Mouse (Mus musculus): ENCODE data around the gene Mical3. TPM values are rescaled to one million over a fixed set of nuclear protein-coding genes. Genes with fewer than 3 reads are reported as not detected.

Gene Mical3
- polyA plus RNA-seq, 1 experiment from 2014 or later, result 68.8 TPM

DNA sequence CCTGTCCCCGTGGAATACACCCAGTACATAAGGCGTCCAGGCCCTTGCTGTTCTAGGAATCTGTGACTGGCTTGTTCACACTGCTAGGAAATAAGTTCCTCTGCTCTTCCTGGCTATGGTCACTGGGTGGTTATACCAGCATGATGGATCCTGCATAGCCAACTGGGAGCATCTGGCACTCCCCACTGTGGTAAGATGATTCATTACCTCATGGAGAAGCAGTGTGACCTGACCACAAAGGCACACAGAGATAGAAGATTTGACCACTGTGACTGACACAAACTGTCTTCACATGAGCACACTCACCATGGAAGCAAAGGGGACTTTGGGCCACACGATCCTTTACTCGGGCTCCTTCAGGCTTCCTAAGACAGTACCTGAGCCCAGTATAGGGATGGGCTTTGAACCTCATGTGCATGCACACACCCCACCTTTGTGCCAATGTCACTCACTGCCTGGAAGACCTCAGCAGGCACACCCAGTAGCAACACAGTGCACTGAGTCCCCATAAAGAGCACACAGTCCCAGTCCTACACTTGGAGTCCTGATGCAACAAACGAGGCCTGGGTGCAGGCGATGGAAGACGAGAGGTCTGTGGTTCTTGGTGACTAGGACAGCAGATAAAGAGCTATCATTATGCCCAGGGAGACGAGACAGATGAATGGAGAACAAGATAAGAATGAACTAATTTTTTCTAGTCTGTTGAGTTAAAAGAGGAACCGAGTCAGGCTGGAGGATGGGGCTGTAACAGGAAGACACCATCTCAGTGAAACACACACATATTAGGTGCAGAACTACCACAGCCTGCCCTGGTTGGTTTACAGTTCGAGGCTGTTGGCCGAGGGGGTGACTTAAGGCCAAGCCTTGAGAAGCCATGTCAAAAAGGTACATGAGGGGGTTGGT is 174.3 kb downstream of the Mical3 start:
- Histone ChIP-seq H3K27ac (ENCODE audit: low read depth, low read length) (no peak overlapping the region), H3K36me3 (ENCODE audit: control insufficient read depth, insufficient read depth, low read length) (peaks cover 34% of the 10 kb centered on the region), H3K9ac (replicated peaks; ENCODE audit: low read depth, low read length) (no peak overlapping the region), H3K4me1 (ENCODE audit: control insufficient read depth, insufficient read depth, low read length) (no peaks in the 10 kb centered on the region), H3K4me2 (ENCODE audit: low read depth, low read length) (no peak overlapping the region), H3K4me3 (ENCODE audit: low read depth, low read length) (no peak overlapping the region), H3K27me3 (ENCODE audit: control insufficient read depth, insufficient read depth, low read length) (no peaks in the 10 kb centered on the region), H3K9me3 (ENCODE audit: control insufficient read depth, low read length) (no peaks in the 10 kb centered on the region)
- 86% methylated on average over 11 of the region's 11 CpGs for WGBS
- ATAC-seq (ENCODE audit: low read depth), result no peak

DNA sequence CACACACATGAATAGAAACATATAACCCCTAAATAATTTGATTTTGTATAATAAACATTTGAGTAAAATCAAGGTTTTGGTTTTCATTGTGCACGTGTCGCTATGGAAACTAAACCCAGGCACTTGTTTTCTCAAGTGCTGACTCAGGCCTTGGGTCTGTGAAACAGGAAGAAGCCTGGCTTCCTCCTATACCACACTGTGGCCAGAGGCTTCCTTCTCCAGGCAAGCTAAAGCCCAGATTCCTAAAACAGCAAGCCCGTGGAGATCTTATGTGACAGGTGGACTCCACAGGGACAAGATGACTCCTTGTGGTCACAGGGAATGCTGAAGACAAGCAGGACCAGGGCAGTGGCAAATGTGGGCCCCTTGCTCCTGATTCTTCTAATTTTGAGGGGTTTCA is 175.6 kb downstream of the Mical3 start:
- H3K4me1 ChIP-seq (ENCODE audit: control insufficient read depth, insufficient read depth, low read length), result no peaks in the 10 kb centered on the region
- no peaks in the 10 kb centered on the region for H3K27me3 ChIP-seq (ENCODE audit: control insufficient read depth, insufficient read depth, low read length)
- WGBS, result 83% methylated on average over 3 of the region's 3 CpGs
- H3K4me3 ChIP-seq (ENCODE audit: low read depth, low read length), result no peak overlapping the region
- no peak overlapping the region for H3K9ac ChIP-seq (replicated peaks; ENCODE audit: low read depth, low read length)
- no peaks in the 10 kb centered on the region for H3K9me3 ChIP-seq (ENCODE audit: control insufficient read depth, low read length)
- ATAC-seq (ENCODE audit: low read depth), result no peak
- no peak overlapping the region for H3K4me2 ChIP-seq (ENCODE audit: low read depth, low read length)
- no peak overlapping the region for H3K27ac ChIP-seq (ENCODE audit: low read depth, low read length)
- H3K36me3 ChIP-seq (ENCODE audit: control insufficient read depth, insufficient read depth, low read length), result peaks cover 34% of the 10 kb centered on the region

DNA sequence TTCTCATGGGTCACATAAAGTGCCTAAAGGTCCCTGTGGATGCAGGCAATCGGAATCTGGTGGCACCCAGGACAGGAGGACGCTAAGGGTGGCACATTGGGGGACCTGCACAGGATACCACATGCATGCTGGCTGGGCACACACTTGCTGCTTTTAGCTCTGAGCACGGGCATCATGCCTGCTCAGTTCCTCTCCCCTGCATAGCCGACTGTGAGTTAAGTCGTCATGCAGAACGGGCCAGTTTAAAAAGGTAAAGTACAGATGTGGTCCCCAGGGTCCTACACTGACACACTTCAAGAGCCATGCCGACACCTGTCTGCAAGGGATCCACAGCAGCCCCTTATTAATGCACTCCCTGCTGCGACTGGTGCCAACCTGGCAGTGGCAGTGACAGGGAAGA is 176.6 kb downstream of the Mical3 start:
- Histone ChIP-seq H3K9ac (replicated peaks; ENCODE audit: low read depth, low read length) (no peak overlapping the region), H3K4me1 (ENCODE audit: control insufficient read depth, insufficient read depth, low read length) (no peaks in the 10 kb centered on the region), H3K4me2 (ENCODE audit: low read depth, low read length) (no peak overlapping the region), H3K27ac (ENCODE audit: low read depth, low read length) (no peak overlapping the region), H3K27me3 (ENCODE audit: control insufficient read depth, insufficient read depth, low read length) (no peaks in the 10 kb centered on the region), H3K9me3 (ENCODE audit: control insufficient read depth, low read length) (no peaks in the 10 kb centered on the region), H3K4me3 (ENCODE audit: low read depth, low read length) (no peak overlapping the region), H3K36me3 (ENCODE audit: control insufficient read depth, insufficient read depth, low read length) (peaks cover 42% of the 10 kb centered on the region)
- no peak for ATAC-seq (ENCODE audit: low read depth)
- WGBS, result 85% methylated on average over 8 of the region's 8 CpGs

DNA sequence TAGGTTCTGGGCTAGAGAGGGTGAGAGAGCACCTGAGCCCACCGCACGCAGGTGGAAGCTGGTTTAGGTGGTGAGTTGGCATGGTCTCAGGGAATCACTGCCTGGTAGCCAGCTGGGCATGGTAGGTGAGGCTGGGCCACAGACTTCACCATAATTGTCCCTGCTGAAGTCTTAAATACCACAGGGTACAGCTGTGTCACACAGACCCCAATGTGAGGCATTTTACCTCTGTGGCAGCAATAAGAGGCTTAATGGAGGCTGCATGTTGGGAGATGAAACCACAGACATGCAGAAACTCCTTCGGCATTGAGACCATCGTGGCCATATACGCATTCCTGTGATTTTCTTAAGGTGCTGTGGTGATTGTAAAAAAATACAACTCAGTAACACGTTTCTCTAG is 178.3 kb downstream of the Mical3 start:
- Histone ChIP-seq H3K27me3 (ENCODE audit: control insufficient read depth, insufficient read depth, low read length) (no peaks in the 10 kb centered on the region), H3K9ac (replicated peaks; ENCODE audit: low read depth, low read length) (no peak overlapping the region), H3K4me1 (ENCODE audit: control insufficient read depth, insufficient read depth, low read length) (no peaks in the 10 kb centered on the region), H3K36me3 (ENCODE audit: control insufficient read depth, insufficient read depth, low read length) (peaks cover 33% of the 10 kb centered on the region), H3K27ac (ENCODE audit: low read depth, low read length) (no peak overlapping the region), H3K4me3 (ENCODE audit: low read depth, low read length) (no peak overlapping the region), H3K9me3 (ENCODE audit: control insufficient read depth, low read length) (no peaks in the 10 kb centered on the region), H3K4me2 (ENCODE audit: low read depth, low read length) (no peak overlapping the region)
- WGBS, result 89% methylated on average over 6 of the region's 6 CpGs
- no peak for ATAC-seq (ENCODE audit: low read depth)

DNA sequence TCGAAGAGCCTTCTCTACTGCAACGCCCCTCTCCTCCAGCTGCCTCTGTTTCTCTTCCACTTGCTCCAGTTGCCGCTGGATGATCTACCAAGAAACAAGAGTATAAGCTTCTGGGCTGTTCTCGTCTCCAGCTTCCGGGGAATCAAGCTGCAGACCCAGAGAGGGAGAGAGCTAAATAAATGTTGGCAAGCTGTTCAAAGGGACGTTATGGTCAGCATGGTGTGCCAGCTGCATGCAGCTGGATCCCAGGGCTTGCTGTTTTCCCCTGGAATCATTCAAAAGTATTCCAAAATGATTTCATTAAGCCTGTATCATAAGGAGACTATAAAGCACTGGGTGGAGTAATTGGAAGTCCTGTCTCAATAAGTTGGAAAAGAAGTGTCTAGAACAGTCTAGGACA is 179.5 kb downstream of the Mical3 start:
- Histone ChIP-seq H3K27ac (ENCODE audit: low read depth, low read length) (no peak overlapping the region), H3K9me3 (ENCODE audit: control insufficient read depth, low read length) (no peaks in the 10 kb centered on the region), H3K4me3 (ENCODE audit: low read depth, low read length) (no peak overlapping the region), H3K27me3 (ENCODE audit: control insufficient read depth, insufficient read depth, low read length) (no peaks in the 10 kb centered on the region), H3K4me2 (ENCODE audit: low read depth, low read length) (no peak overlapping the region), H3K36me3 (ENCODE audit: control insufficient read depth, insufficient read depth, low read length) (peaks cover 29% of the 10 kb centered on the region), H3K9ac (replicated peaks; ENCODE audit: low read depth, low read length) (no peak overlapping the region), H3K4me1 (ENCODE audit: control insufficient read depth, insufficient read depth, low read length) (no peaks in the 10 kb centered on the region)
- ATAC-seq (ENCODE audit: low read depth), result no peak
- 93% methylated on average over 6 of the region's 6 CpGs for WGBS

DNA sequence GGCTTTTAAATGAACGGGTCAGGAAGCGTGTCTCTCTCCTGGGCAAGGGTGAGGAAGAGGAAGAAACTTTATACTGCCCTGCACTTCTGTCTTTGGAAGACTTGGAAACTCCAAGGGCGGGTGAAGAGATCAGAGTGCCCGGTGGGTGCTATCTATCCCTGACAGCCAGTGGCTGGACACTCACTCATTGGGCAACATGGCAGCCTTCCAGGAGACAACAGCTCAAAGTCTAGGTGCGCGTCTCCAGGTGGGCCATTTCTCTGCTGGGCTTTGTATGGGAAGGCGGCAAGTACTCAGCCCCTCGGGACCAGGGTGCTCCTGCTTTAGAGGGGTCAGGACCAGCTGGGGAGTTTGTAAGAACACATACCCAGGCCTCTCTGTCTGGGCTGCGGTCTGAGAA is 185.3 kb downstream of the Mical3 start:
- H3K36me3 ChIP-seq (ENCODE audit: control insufficient read depth, insufficient read depth, low read length), result peaks cover 15% of the 10 kb centered on the region

DNA sequence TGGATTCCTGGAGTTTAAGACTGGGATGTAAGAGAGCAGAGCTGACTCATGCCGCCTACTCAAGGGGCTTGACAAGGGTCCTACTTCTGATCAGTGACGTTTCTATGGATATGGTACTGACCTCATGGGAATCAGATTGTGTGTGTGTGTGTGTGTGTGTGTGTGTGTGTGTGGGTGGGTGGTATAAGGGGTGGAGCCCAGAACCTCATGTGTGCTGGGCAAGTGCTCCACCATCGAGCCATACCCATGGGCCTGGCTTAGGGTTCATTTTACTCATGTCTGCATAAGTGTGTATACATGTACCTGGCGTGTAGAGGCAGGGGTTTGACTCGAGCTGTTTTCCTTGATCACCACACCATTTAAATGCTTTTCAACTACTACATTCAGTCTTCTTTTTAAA is 186.8 kb downstream of the Mical3 start:
- no peaks in the 10 kb centered on the region for H3K4me1 ChIP-seq (ENCODE audit: control insufficient read depth, insufficient read depth, low read length)
- H3K4me3 ChIP-seq (ENCODE audit: low read depth, low read length), result no peak overlapping the region
- ATAC-seq (ENCODE audit: low read depth), result no peak
- H3K4me2 ChIP-seq (ENCODE audit: low read depth, low read length), result no peak overlapping the region
- H3K9ac ChIP-seq (replicated peaks; ENCODE audit: low read depth, low read length), result no peak overlapping the region
- 0 out of 2 replicates have a peak, but pooled peaks cover 6% of the 10 kb centered on the region for H3K36me3 ChIP-seq (ENCODE audit: control insufficient read depth, insufficient read depth, low read length)
- no peaks in the 10 kb centered on the region for H3K9me3 ChIP-seq (ENCODE audit: control insufficient read depth, low read length)
- no peak overlapping the region for H3K27ac ChIP-seq (ENCODE audit: low read depth, low read length)
- 99% methylated on average over 5 of the region's 5 CpGs for WGBS
- H3K27me3 ChIP-seq (ENCODE audit: control insufficient read depth, insufficient read depth, low read length), result no peaks in the 10 kb centered on the region

More for the DNA sequence above, 185.3 kb downstream of the Mical3 start:
- no peak overlapping the region for H3K4me3 ChIP-seq (ENCODE audit: low read depth, low read length)
- no peak for ATAC-seq (ENCODE audit: low read depth)
- no peaks in the 10 kb centered on the region for H3K27me3 ChIP-seq (ENCODE audit: control insufficient read depth, insufficient read depth, low read length)
- no peak overlapping the region for H3K27ac ChIP-seq (ENCODE audit: low read depth, low read length)
- H3K9me3 ChIP-seq (ENCODE audit: control insufficient read depth, low read length), result no peaks in the 10 kb centered on the region
- no peak overlapping the region for H3K9ac ChIP-seq (replicated peaks; ENCODE audit: low read depth, low read length)
- 95% methylated on average over 9 of the region's 9 CpGs for WGBS
- no peak overlapping the region for H3K4me2 ChIP-seq (ENCODE audit: low read depth, low read length)
- no peaks in the 10 kb centered on the region for H3K4me1 ChIP-seq (ENCODE audit: control insufficient read depth, insufficient read depth, low read length)

DNA sequence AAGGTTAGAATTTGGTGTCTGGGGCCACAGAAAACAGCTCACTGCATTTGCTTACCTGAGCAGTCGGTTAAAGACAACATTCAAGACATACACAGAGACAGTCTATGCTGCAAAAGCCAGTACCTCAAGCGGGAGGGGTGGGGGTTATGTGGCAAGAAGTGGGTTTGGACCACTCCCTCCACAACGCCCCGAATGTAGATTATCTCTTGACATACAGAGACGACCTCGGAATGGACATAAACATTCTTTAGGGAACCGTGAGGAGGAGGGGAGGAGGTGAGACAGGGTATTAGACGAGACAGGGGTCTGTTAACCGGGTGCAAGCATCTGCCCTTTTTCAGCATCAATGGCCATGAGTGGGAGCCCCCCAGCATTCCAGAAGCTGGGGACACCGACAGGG is 187.2 kb downstream of the Mical3 start:
- Histone ChIP-seq H3K27ac (ENCODE audit: low read depth, low read length) (no peak overlapping the region), H3K36me3 (ENCODE audit: control insufficient read depth, insufficient read depth, low read length) (0 out of 2 replicates have a peak, but pooled peaks cover 6% of the 10 kb centered on the region), H3K4me1 (ENCODE audit: control insufficient read depth, insufficient read depth, low read length) (no peaks in the 10 kb centered on the region), H3K27me3 (ENCODE audit: control insufficient read depth, insufficient read depth, low read length) (no peaks in the 10 kb centered on the region), H3K4me3 (ENCODE audit: low read depth, low read length) (no peak overlapping the region), H3K9ac (replicated peaks; ENCODE audit: low read depth, low read length) (no peak overlapping the region), H3K9me3 (ENCODE audit: control insufficient read depth, low read length) (no peaks in the 10 kb centered on the region), H3K4me2 (ENCODE audit: low read depth, low read length) (no peak overlapping the region)
- no peak for ATAC-seq (ENCODE audit: low read depth)
- 87% methylated on average over 10 of the region's 10 CpGs for WGBS

DNA sequence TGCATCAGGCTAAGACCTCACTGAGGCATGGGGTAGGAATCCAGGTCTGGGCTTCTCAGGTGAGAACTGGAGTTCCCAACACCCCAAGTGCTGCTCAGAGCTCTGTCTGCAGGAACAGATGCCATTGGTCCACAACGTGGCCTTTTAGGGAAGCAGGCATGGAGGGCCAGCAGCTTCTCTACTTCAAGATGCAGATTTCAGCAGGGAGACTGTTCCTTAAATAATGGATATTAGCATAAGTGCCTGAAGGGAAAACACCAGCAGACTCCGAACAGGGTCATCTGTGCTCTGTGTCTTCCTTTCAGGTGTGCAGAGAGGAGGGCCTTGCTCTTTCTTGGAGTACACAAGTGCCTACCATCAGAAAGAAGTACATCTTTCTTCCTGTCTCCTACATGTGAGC is 187.7 kb downstream of the Mical3 start:
- Histone ChIP-seq H3K4me1 (ENCODE audit: control insufficient read depth, insufficient read depth, low read length) (no peaks in the 10 kb centered on the region), H3K36me3 (ENCODE audit: control insufficient read depth, insufficient read depth, low read length) (0 out of 2 replicates have a peak, but pooled peaks cover 3% of the 10 kb centered on the region), H3K4me3 (ENCODE audit: low read depth, low read length) (no peak overlapping the region), H3K9ac (replicated peaks; ENCODE audit: low read depth, low read length) (no peak overlapping the region), H3K9me3 (ENCODE audit: control insufficient read depth, low read length) (no peaks in the 10 kb centered on the region), H3K4me2 (ENCODE audit: low read depth, low read length) (no peak overlapping the region), H3K27ac (ENCODE audit: low read depth, low read length) (no peak overlapping the region), H3K27me3 (ENCODE audit: control insufficient read depth, insufficient read depth, low read length) (no peaks in the 10 kb centered on the region)
- no peak for ATAC-seq (ENCODE audit: low read depth)
- whole genome bisulfite sequencing, result 78% methylated on average over 2 of the region's 2 CpGs

Data from neural tube, embryonic 14.5 days (tissue).